Mouse (Mus musculus) kidney, adult 10 weeks (tissue): ENCODE data around the gene Csn3. TPM values are rescaled to one million over a fixed set of nuclear protein-coding genes. Genes with fewer than 3 reads are reported as not detected.

Experiments used
- polyA plus RNA-seq: library from polyadenylated mRNA; stranded (reverse); fragments of 350-450 nt; fragmentation: Illumina TruSeq; extraction: RNeasy Lipid Tissue Mini Kit (QIAGEN cat#74804); gene quantifications from one replicate; pipeline ENCODE4 v1.2.3, GENCODE M21; 2014; ENCODE audit warnings: low read depth, low replicate concordance

Gene Csn3
- not detected for polyA plus RNA-seq

GRCm38 (mm10) chr5:87925372-87925771 lies at the start of gene Csn3:
Gene Csn3, plus strand, starts transcription at chr5:87925579.

GRCm38 (mm10) chr5:87884729-87885128 lies 40.6 kb upstream of the Csn3 start, which contains the start of gene Odam:
Gene Odam, plus strand, starts transcription at chr5:87885029.

GRCm38 (mm10) chr5:87969201-87969600 lies 43.8 kb downstream of the Csn3 start, which contains the start of the genes 2310003L06Rik and Gm28434:
Gene 2310003L06Rik, plus strand, starts transcription at chr5:87969459.
Gene Gm28434, plus strand, starts transcription at chr5:87969517.

GRCm38 (mm10) chr5:87979139-87979538 lies 53.8 kb downstream of the Csn3 start, which contains the start of gene Cabs1:
Gene Cabs1, plus strand, starts transcription at chr5:87979439.

Other genes starting within 250 kb of the Csn3 start
- not detected for gene Csn2, start 225.9 kb upstream of the Csn3 start, polyA plus RNA-seq
- not detected for gene Csn1s2a, start 151.0 kb upstream of the Csn3 start, polyA plus RNA-seq
- gene Csn1s2b, start 117.5 kb upstream of the Csn3 start, polyA plus RNA-seq: not detected
- not detected for gene Prr27, start 99.9 kb upstream of the Csn3 start, polyA plus RNA-seq
- gene Odam, start 40.5 kb upstream of the Csn3 start, polyA plus RNA-seq: not detected
- gene 2310003L06Rik, start 43.9 kb downstream of the Csn3 start, polyA plus RNA-seq: not detected
- not detected for gene Gm28434, start 43.9 kb downstream of the Csn3 start, polyA plus RNA-seq
- 0.28 TPM for gene Cabs1, start 53.9 kb downstream of the Csn3 start, polyA plus RNA-seq
- gene Smr3a, start 77.0 kb downstream of the Csn3 start, polyA plus RNA-seq: not detected
- not detected for gene Smr2, start 161.0 kb downstream of the Csn3 start, polyA plus RNA-seq
- gene Gm11116, start 186.0 kb downstream of the Csn3 start, polyA plus RNA-seq: not detected
- gene Gm11115, start 228.5 kb downstream of the Csn3 start, polyA plus RNA-seq: not detected